Mouse (Mus musculus) lung, adult 2 months (tissue): ENCODE data around the gene Cntn5. TPM values are rescaled to one million over a fixed set of nuclear protein-coding genes. Genes with fewer than 3 reads are reported as not detected.

Source experiments
- DNase-seq: peaks from one replicate; pipeline ENCODE4 v3.0.0; 2022
- H3K4me1 ChIP-seq: fragments of 200-500 bp; 2 replicates; pipeline ENCODE4 v1.6.1; 2011; ENCODE audit warnings: low read length; ENCODE audit not compliant: control insufficient read depth, insufficient read depth
- H3K4me3 ChIP-seq: fragments of 200-500 bp; replicated peaks from 2 replicates; pipeline ENCODE3; 2011; ENCODE audit warnings: low read depth, mild to moderate bottlenecking, control low read depth, low read length; ENCODE audit errors: extremely low read depth
- CTCF ChIP-seq: fragments of 200-500 bp; IDR thresholded peaks from 2 replicates; pipeline ENCODE4 v1.5.1; 2011; ENCODE audit warnings: mild to moderate bottlenecking, low read length, control low read depth; ENCODE audit not compliant: insufficient read depth
- POLR2A ChIP-seq: fragments of 200-500 bp; IDR thresholded peaks from 2 replicates; pipeline ENCODE4 v1.6.1; 2011; ENCODE audit warnings: low read depth, mild to moderate bottlenecking, control low read depth, low read length, borderline replicate concordance; ENCODE audit errors: extremely low read depth
- WGBS: fragments of 180-500 bp; shearing (Covaris S2); methylation state at CpG from one replicate; pipeline ENCODE4 v1.1.7; 2018; 5-methylcytosine and 5-hydroxymethylcytosine counted together
- polyA plus RNA-seq: library from polyadenylated mRNA; depleted of rRNA; stranded (reverse); fragments of >200 nt; gene quantifications from 2 replicates; pipeline ENCODE4 v1.2.3, GENCODE M21; 2012

Cntn5 gene
- polyA plus RNA-seq, 1 experiment = not detected

GRCm38 (mm10) chr9:10109156-10109555, 795.4 kb downstream of the Cntn5 start:
- TF ChIP-seq CTCF = no peak
- TF ChIP-seq POLR2A = no peak
- 87% methylated on average over 1 of the region's 1 CpGs for WGBS
- Histone ChIP-seq H3K4me1 (no peaks in the 10 kb centered on the region), H3K4me3 (no peak overlapping the region)
- DNase-seq = no peak

DNA sequence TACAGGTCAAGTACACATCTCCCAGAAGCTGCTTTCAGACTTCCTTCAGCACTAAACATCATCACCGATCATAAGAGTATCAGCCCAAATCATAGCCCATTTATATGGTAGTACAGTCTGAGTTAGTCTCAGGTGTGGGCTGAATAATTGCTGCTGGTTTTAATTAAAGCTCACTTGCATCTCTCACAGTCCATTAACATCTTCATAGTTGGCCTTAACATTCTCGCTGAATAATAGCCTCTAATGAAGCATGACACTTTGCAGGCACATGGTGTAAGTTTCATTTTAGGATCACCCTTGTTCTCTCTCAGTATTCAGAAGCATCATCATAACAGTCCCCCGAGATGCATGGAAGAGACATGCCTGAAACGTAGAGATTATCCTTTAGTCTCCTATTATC, 796.7 kb downstream of the Cntn5 start:
- TF ChIP-seq CTCF (no peak), POLR2A (no peak)
- WGBS = 79% methylated on average over 4 of the region's 4 CpGs
- no peak overlapping the region for H3K4me3 ChIP-seq
- no peak for DNase-seq
- no peaks in the 10 kb centered on the region for H3K4me1 ChIP-seq

DNA sequence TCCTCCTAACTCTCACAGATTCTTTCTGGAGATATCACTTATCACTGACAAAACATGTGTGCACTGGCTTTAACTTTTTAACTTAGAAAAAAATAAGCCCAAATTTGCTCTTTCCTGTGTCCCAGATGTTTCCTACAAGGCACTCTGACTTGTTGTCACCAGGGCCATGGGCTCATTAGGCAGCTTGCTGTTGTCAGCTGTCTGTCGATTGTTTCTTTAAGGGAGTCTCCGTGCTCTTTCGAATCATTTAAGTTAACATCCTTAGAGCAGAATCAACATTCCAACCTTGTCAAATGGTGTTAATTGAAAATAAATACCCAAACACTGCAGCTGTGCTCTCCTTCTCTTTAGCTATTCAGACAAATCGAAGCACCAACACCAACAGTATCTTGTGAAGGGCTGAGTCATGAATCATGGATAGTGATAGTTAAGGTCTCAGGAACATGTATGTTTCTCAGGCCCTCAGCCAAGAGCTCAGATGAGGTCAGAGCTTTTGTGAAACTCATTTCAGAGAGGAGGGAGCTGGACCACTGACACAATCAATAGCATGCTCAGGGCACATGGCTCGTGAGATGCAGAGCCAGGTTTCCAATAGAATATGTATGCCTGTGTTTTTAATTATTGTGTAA, 802.6 kb downstream of the Cntn5 start:
- DNase-seq = no peak
- H3K4me3 ChIP-seq = no peak overlapping the region
- no peaks in the 10 kb centered on the region for H3K4me1 ChIP-seq
- WGBS = 21% methylated on average over 5 of the region's 5 CpGs
- TF ChIP-seq CTCF = no peak
- no peak for TF ChIP-seq POLR2A

DNA sequence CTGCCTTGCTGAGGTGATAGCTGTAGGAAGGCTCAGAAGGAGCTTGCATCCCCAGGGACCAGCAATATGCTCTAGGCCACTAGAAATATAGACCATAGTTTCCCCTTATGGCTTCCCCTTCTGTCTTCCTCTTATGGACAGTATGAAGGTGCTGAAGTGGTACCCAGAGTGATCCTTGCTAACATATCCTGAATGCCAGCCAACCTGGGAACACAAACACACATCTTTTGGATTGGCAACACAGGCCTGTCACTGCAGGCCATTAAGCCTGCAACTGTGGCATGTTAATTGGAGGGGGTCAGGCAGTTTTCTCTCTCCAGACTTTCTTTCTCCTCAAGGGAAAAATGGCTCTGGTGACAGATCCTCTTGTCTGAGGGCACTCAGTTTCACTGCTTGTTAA, 828.3 kb downstream of the Cntn5 start:
- DNase-seq = no peak
- Histone ChIP-seq H3K4me1 (no peaks in the 10 kb centered on the region), H3K4me3 (no peak overlapping the region)
- no peak for TF ChIP-seq CTCF
- TF ChIP-seq POLR2A = no peak

- WGBS = 65% methylated on average over 4 of the region's 4 CpGs
- TF ChIP-seq POLR2A = no peak
- no peak for TF ChIP-seq CTCF
- DNase-seq = no peak
These were observed 831.2 kb downstream of the Cntn5 start for GRCm38 (mm10) chr9:10073401-10073800.

DNA sequence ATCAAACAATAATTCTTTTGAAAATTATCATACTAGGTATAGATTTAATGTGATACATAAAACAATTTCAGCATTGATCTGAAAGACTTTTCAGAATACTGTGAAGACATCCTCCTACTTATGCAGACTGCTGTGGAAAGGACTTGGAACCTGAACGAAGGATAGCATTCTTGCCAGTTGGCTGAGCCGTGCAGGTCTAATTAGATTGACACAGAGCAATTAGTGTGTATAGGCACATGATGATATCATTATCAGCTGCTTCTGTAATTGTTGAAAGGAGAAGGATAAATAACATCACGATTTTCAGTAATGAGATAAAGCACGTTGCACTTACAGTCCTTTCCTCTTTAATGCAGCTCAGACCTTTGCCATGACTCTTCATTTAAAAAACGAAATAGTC, 831.7 kb downstream of the Cntn5 start:
- Histone ChIP-seq H3K4me1 (no peaks in the 10 kb centered on the region), H3K4me3 (no peak overlapping the region)
- TF ChIP-seq POLR2A (no peak), CTCF (no peak)
- DNase-seq = no peak
- WGBS = 48% methylated on average over 5 of the region's 5 CpGs

More at GRCm38 (mm10) chr9:10073401-10073800, 831.2 kb downstream of the Cntn5 start:
- Histone ChIP-seq H3K4me3 (no peak overlapping the region), H3K4me1 (no peaks in the 10 kb centered on the region)

DNA sequence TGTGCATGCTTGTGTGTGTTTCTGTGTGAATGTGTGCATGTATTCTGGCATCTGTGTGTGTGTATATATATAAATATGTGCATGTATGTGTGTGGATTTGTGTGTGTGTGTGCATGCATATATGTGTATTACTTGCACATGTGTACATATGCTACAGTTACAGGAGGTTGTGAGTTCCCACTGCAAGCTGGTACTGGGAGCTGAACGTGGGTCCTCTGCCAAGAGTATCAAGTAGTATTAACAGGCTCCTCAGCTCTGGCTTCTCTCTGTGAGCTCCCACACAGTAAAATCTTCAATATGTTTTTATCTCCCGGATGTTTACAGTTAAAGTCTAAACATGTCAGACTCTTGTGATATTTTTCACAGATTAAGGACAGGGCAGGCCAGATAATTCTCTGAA, 833.3 kb downstream of the Cntn5 start:
- no peak for DNase-seq
- H3K4me3 ChIP-seq = no peak overlapping the region
- 29% methylated on average over 2 of the region's 2 CpGs for WGBS
- H3K4me1 ChIP-seq = no peaks in the 10 kb centered on the region
- no peak for TF ChIP-seq CTCF
- no peak for TF ChIP-seq POLR2A

DNA sequence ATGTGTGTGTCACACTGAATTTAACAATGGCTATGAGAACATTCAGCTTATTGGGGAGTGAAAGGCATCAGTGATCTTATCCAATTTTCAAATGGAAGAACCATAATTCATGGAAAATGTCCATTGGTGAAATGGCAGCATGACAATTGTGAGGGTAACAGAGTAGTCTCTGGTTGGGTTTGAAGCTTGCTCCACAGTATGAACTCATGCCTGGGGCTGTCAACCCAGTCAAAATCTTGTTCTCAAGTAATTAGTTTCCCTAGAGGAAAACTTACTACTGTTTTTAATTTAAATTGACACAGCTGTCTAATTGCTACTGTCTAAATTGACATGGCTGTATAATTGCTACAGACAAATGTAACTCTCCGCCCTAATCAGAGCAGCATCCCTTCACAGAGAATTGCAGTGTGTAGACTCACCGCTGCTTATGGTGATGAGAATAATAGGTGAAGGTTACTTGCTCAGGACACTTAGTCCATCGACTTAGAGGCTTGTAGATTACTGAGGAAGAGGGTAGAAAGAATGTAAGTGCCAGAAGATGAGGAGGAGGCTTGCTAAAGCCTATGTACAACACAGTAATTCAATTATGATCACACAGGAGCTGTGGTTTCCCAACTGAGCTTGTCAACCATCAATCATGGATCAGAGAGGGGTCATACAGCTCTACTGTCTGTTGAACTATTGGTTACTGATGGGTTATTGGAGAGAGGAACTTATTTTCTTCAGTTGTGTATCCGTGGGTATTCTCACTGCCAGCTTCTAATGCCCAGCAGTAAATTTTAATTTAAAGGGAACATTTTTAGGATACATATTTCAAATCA, 859.4 kb downstream of the Cntn5 start:
- H3K4me1 ChIP-seq = no peaks in the 10 kb centered on the region
- DNase-seq = no peak
- no peak for TF ChIP-seq CTCF
- TF ChIP-seq POLR2A = no peak
- H3K4me3 ChIP-seq = no peak overlapping the region
- 71% methylated on average over 4 of the region's 4 CpGs for WGBS

DNA sequence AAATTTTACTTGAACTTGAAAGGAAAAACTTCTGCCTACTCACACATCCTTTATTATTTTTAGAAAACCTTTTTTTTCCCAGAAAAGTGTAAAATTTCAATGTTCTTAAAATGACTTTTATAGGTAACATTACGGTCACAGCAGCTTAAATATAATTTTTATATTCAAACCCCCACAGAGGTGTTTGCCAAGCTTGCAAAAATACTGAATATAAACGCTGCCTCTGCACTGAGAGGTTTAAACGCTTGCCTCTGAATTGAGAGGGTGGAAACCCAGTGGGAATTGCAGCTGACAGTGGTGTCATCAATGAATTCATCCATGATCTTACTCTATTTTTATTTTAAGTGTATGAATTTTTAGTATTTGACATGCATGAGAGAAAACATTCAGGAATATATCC, 861.6 kb downstream of the Cntn5 start:
- 68% methylated on average over 3 of the region's 3 CpGs for WGBS
- DNase-seq = no peak
- Histone ChIP-seq H3K4me3 (no peak overlapping the region), H3K4me1 (no peaks in the 10 kb centered on the region)
- TF ChIP-seq POLR2A (no peak), CTCF (no peak)

- 78% methylated on average over 3 of the region's 3 CpGs for WGBS
- no peak for TF ChIP-seq CTCF
- Histone ChIP-seq H3K4me1 (no peaks in the 10 kb centered on the region), H3K4me3 (no peak overlapping the region)
- no peak for DNase-seq
These were observed 889.4 kb downstream of the Cntn5 start for GRCm38 (mm10) chr9:10015129-10015528.
